Mouse (Mus musculus) midbrain, embryonic 16.5 days (tissue): ENCODE data around the gene Aqp1. TPM values are rescaled to one million over a fixed set of nuclear protein-coding genes. Genes with fewer than 3 reads are reported as not detected.

Experiments
- ATAC-seq: fragments of 200-750 bp; cut with Nextera tagmentation; 2 replicates; pipeline ENCODE4 v1.8.0; 2017; ENCODE audit warnings: moderate TSS enrichment
- H3K27ac ChIP-seq: fragments of 300-500 bp; sonication (generic); 2 replicates; pipeline ENCODE4 v1.5.1; 2014; ENCODE audit warnings: mild to moderate bottlenecking, low read length, mixed read lengths
- H3K27me3 ChIP-seq: fragments of 300-500 bp; sonication (generic); 2 replicates; pipeline ENCODE4 v1.6.1; 2014; ENCODE audit warnings: low read depth, low read length, mixed read lengths; ENCODE audit not compliant: control insufficient read depth, insufficient read depth
- H3K36me3 ChIP-seq: fragments of 300-500 bp; sonication (generic); 2 replicates; pipeline ENCODE4 v1.6.1; 2014; ENCODE audit warnings: mild to moderate bottlenecking, low read length, moderate library complexity, mixed read lengths; ENCODE audit not compliant: control insufficient read depth, insufficient read depth
- H3K4me1 ChIP-seq: fragments of 300-500 bp; sonication (generic); 2 replicates; pipeline ENCODE4 v1.6.1; 2014; ENCODE audit warnings: mild to moderate bottlenecking, low read length, mixed read lengths; ENCODE audit not compliant: control insufficient read depth, insufficient read depth
- H3K4me2 ChIP-seq: fragments of 300-500 bp; sonication (generic); 2 replicates; pipeline ENCODE4 v1.6.1; 2014; ENCODE audit warnings: mild to moderate bottlenecking, low read length, mixed read lengths
- H3K4me3 ChIP-seq: fragments of 300-500 bp; sonication (generic); 2 replicates; pipeline ENCODE4 v1.5.1; 2014; ENCODE audit warnings: low read depth, mild to moderate bottlenecking, low read length, moderate library complexity, mixed read lengths
- H3K9ac ChIP-seq: fragments of 300-500 bp; sonication (generic); 2 replicates; pipeline ENCODE4 v1.6.1; 2014; ENCODE audit warnings: low read depth, low read length, mixed read lengths
- H3K9me3 ChIP-seq: fragments of 300-500 bp; sonication (generic); replicated peaks from 2 replicates; pipeline ENCODE4 v1.6.1; 2014; ENCODE audit warnings: mild to moderate bottlenecking, low read length, mixed read lengths; ENCODE audit not compliant: control insufficient read depth, poor library complexity, severe bottlenecking
- WGBS: fragments of 180-500 bp; shearing (Covaris S2); extraction: QIAGEN DNeasy Blood & Tissue Kit; methylation state at CpG from one replicate; pipeline ENCODE4 v1.1.7; 2014; 5-methylcytosine and 5-hydroxymethylcytosine counted together
- polyA plus RNA-seq: library from polyadenylated mRNA; unstranded; fragments of >200 nt; fragmentation: Nextera tagmentation; extraction: Ambion mirVana; gene quantifications from 2 replicates; pipeline ENCODE4 v1.2.1, GENCODE M21; 2015

Aqp1 gene
- polyA plus RNA-seq, 1 experiment from 2014 or later = 4.8 TPM

- no peak overlapping the region for H3K9ac ChIP-seq
- 97% methylated on average over 6 of the region's 6 CpGs for WGBS
- H3K9me3 ChIP-seq = no peaks in the 10 kb centered on the region
- H3K4me2 ChIP-seq = no peak overlapping the region
- H3K36me3 ChIP-seq = no peaks in the 10 kb centered on the region
- no peaks in the 10 kb centered on the region for H3K4me1 ChIP-seq
- H3K27me3 ChIP-seq = no peaks in the 10 kb centered on the region
- no peak overlapping the region for H3K27ac ChIP-seq
- ATAC-seq = no peak
- no peak overlapping the region for H3K4me3 ChIP-seq
Measured at GRCm38 (mm10) chr6:55350383-55350952, 14.2 kb downstream of the Aqp1 start.

DNA sequence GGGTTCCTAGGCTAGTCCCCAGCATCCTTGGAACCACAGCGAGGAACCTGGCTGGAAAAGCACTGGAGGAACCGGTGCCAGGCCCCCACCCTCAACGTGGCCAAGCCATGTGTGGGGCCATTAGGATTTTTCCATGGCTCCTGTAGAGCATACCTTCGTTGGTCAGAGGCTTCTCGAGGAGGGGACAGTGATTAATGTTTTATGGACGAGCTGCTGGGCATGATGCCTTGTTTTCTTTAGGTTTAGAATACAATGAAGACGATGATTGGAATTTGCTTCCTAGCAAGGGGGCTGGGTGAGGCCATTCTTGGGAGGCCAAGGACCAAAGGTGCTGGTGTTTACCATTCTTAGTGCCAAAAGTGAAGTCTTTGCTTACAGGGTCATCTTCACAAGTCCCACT is 15.5 kb downstream of the Aqp1 start:
- H3K9me3 ChIP-seq = no peaks in the 10 kb centered on the region
- H3K4me1 ChIP-seq = no peaks in the 10 kb centered on the region
- H3K27ac ChIP-seq = no peak overlapping the region
- WGBS = 84% methylated on average over 7 of the region's 7 CpGs
- H3K27me3 ChIP-seq = no peaks in the 10 kb centered on the region
- no peaks in the 10 kb centered on the region for H3K36me3 ChIP-seq
- no peak overlapping the region for H3K9ac ChIP-seq
- no peak overlapping the region for H3K4me2 ChIP-seq
- H3K4me3 ChIP-seq = no peak overlapping the region
- no peak for ATAC-seq

DNA sequence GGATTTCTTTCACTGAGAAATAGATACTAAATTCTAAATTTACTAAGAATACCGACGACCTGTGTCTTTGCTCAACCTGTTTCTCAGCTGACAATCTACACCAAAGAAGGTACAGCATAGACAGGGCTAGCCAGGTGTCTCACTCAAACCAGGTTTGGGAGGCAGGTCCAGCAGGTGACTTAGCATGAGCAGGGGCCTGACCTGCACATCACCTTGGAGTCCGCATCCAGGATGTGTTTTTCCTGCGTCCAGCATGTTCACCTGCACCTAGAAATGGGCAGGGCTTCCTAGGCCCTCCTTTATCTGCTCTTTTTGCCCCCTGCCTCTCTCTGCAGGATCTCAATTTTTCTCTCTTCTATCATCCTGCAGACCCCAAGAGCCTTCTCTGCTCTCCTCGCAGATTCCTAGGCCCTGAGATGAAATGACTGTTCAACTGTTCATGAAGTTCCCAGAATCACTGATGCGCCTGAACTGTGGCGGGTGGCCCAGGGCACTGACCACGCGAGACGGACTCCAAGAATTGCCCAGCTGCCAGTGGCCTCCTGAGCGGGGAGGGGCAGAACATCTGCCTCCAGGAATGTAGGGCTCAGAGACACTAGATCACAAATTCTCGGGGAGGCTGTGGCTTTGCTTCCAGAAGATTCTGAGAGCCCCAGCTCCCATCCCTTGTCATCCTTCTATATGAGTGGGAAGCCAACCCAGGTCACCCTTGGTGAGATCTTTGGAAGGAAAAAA is 17.6 kb downstream of the Aqp1 start:
- no peaks in the 10 kb centered on the region for H3K9me3 ChIP-seq
- H3K36me3 ChIP-seq = no peaks in the 10 kb centered on the region
- no peak for ATAC-seq
- no peak overlapping the region for H3K9ac ChIP-seq
- no peaks in the 10 kb centered on the region for H3K4me1 ChIP-seq
- H3K27me3 ChIP-seq = no peaks in the 10 kb centered on the region
- WGBS = 83% methylated on average over 12 of the region's 12 CpGs
- no peak overlapping the region for H3K4me3 ChIP-seq
- no peak overlapping the region for H3K27ac ChIP-seq
- H3K4me2 ChIP-seq = no peak overlapping the region

DNA sequence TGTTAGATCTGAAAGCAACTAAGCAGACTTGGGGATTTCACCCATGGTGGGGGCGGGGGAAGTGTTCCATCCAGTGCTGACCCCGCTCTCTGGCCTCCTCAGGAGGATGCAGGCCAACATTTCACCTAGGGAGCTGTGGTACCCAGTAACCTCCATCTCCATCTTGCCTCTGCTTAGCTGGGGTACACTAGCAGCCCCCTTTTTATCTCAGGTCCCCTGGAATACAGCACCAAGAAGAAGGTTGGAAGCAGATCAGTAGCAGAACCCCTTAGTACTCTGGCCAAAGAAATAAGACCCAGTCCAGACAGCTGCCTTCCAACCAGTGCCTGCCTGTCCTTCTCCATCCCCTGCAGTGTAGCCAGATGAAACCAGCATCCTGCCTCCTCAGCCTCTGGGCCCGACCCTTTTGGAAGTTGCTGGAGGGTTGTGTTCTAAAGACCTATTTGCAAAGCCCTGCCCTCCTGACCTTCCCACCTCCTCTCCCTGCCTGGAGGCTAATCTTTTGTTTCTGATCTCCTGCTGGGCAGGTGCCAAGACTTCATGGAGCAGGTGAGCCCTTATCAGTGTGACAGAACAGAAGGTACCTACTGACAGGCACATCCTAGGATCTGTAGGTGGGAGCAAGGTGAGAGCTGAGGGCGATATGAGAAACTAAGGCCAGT is 18.4 kb downstream of the Aqp1 start:
- 68% methylated on average over 4 of the region's 4 CpGs for WGBS
- no peak overlapping the region for H3K4me2 ChIP-seq
- no peak overlapping the region for H3K4me3 ChIP-seq
- no peaks in the 10 kb centered on the region for H3K9me3 ChIP-seq
- ATAC-seq = no peak
- H3K27ac ChIP-seq = no peak overlapping the region
- no peaks in the 10 kb centered on the region for H3K36me3 ChIP-seq
- no peak overlapping the region for H3K9ac ChIP-seq
- no peaks in the 10 kb centered on the region for H3K4me1 ChIP-seq
- H3K27me3 ChIP-seq = no peaks in the 10 kb centered on the region

- no peaks in the 10 kb centered on the region for H3K27me3 ChIP-seq
- H3K9ac ChIP-seq = no peak overlapping the region
- no peaks in the 10 kb centered on the region for H3K4me1 ChIP-seq
- WGBS = 89% methylated on average over 7 of the region's 7 CpGs
- no peak overlapping the region for H3K27ac ChIP-seq
- H3K9me3 ChIP-seq = no peaks in the 10 kb centered on the region
- no peak overlapping the region for H3K4me2 ChIP-seq
- ATAC-seq = no peak
- no peaks in the 10 kb centered on the region for H3K36me3 ChIP-seq
- H3K4me3 ChIP-seq = no peak overlapping the region
Measured at GRCm38 (mm10) chr6:55355575-55355974, 19.3 kb downstream of the Aqp1 start.

DNA sequence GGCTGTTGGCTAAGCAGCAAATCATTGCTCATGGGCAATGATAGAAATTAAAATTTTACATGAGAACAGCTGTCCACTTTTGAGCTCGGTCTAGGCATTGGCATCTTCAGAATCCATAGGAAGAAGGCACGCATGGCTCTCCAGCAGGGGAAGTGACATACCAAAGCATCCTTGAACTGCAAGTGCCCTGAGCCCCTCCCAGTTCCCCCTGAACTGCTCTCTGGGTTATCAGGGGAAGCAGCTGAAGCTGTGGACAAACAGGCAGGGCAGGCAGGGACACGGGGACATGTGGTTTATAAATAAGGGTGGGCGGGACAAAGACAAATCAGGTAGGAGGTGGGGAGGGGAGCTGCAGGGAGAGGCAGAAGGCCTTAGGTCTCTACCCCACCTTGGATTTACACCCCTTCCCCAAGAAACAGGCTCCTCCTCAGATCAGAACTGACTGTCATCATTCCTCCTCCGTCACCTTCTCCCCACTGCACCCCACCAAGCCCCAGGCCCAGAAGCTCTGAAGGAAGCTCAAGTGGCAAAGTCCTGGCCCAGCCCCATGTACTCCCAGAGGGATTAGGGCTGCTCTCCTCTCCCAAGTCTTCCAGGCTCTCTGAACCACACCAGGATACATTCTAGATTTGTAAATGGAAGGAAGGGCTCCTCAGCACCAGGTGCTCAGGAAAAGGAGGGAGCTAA is 19.9 kb downstream of the Aqp1 start:
- Histone ChIP-seq H3K9ac (no peak overlapping the region), H3K4me1 (no peaks in the 10 kb centered on the region), H3K27me3 (no peaks in the 10 kb centered on the region), H3K9me3 (no peaks in the 10 kb centered on the region), H3K4me3 (no peak overlapping the region), H3K27ac (no peak overlapping the region), H3K36me3 (no peaks in the 10 kb centered on the region), H3K4me2 (no peak overlapping the region)
- ATAC-seq = no peak
- 70% methylated on average over 5 of the region's 5 CpGs for WGBS

DNA sequence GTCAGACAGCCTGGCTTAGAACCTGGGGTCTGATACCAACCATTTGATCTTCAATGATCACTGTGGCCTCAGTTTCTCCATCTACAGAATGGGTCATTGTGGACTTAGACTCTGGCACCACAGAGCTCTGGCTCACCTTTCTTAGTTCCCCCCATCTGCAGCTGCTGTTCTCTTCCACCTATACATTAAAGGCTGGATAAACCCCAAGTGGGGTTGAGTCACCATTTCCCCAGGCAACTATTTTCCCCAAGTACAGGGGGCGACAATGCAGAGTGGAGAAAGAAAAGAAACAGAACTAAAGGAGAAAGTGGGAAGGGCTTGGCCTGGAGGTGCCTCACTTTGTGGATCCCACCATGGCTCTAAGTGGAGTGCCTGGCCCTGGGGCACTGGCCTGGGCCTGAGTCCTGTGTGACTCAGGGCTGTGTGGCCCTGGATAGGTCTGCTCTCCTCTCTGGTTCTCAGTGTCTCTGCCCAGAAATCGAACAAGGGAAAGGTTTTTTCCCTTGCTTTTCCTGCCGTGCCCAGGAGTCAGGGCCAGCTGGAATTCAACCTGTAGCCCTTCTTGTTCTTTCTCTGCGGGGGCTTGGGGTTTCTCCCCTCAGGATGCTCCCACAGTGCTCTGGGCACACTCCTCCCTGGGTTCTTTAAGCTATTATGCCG is 20.9 kb downstream of the Aqp1 start:
- Histone ChIP-seq H3K27me3 (no peaks in the 10 kb centered on the region), H3K4me3 (no peak overlapping the region), H3K4me2 (no peak overlapping the region), H3K36me3 (no peaks in the 10 kb centered on the region), H3K4me1 (no peaks in the 10 kb centered on the region), H3K27ac (no peak overlapping the region), H3K9me3 (no peaks in the 10 kb centered on the region), H3K9ac (no peak overlapping the region)
- no peak for ATAC-seq
- 63% methylated on average over 5 of the region's 5 CpGs for WGBS

- no peak overlapping the region for H3K4me2 ChIP-seq
- no peak for ATAC-seq
- H3K4me3 ChIP-seq = no peak overlapping the region
- H3K9ac ChIP-seq = no peak overlapping the region
- no peaks in the 10 kb centered on the region for H3K27me3 ChIP-seq
- no peak overlapping the region for H3K27ac ChIP-seq
- H3K4me1 ChIP-seq = no peaks in the 10 kb centered on the region
- WGBS = 57% methylated on average over 6 of the region's 6 CpGs
- no peaks in the 10 kb centered on the region for H3K36me3 ChIP-seq
- no peaks in the 10 kb centered on the region for H3K9me3 ChIP-seq
Measured at GRCm38 (mm10) chr6:55357636-55358031, 21.4 kb downstream of the Aqp1 start.
